Mouse (Mus musculus) neural tube, embryonic 10.5 days (tissue): Measurements from ENCODE around the gene Gpkow.
"Not testable (repeated sequence)": the region's sequence is repeated elsewhere in the genome, so short reads cannot be mapped to it uniquely, and the experiment has no call there.

Experiments
- DNase-seq: peaks from one replicate; pipeline ENCODE4 v3.0.0-alpha.2; 2017; ENCODE audit warnings: low spot score; ENCODE audit errors: extremely low spot score

Gene Gpkow

DNA sequence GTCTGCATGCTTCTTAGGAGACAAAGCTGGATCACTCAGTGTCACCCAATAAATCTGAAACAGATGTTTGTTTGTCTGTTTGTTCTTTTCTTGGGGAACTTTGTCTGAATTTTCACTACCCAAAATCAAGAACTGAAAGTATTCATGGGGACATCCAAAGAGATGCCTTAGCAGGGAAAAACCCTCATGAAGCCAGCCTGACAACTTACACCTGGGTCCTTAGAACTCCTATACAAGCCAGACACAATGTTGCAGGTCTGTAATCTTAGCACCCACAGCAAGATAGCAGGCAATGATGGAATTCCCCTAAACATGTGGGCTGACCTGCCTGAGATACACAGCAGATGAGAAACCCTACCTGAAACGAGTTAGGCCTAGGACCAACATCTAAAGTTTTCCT is 48.0 kb downstream of the Gpkow start:
- DNase-seq: no peak

GRCm38 (mm10) chrX:7745429-7745828 is 48.5 kb downstream of the Gpkow start:
- no peak for DNase-seq

GRCm38 (mm10) chrX:7750432-7751116 is 53.6 kb downstream of the Gpkow start, which contains the start of gene Ccdc120:
Ccdc120 (minus strand) TSS chrX:7750905.
- DNase-seq: peak; percentile 77

DNA sequence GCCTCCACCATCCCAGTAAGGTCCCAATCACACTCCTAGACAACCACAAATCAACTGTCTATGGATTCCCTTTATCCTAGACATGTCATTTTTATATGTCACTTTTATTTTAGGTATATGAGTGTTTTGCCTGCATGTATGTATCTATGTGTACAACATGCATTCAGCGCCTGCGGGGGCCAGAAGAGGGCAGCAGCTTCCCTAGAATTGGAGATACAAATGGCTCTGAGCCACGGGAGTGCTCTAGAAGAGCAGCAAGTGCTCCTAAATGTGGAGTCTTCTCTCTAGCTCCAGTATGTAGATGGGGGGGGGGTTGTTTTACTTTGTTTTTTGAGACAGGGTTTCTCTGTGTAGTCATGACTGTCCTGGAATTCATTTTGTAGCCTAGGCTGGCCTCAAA is 56.7 kb downstream of the Gpkow start:
- DNase-seq: not testable (repeated sequence)
